Mouse (Mus musculus) midbrain, embryonic 15.5 days (tissue): Measurements from ENCODE around the gene Pde3a. TPM values are rescaled to one million over a fixed set of nuclear protein-coding genes. Genes with fewer than 3 reads are reported as not detected.
"Not testable (repeated sequence)": the region's sequence is repeated elsewhere in the genome, so short reads cannot be mapped to it uniquely, and the experiment has no call there.

Experiments used
- ATAC-seq: fragments of 200-750 bp; cut with Nextera tagmentation; replicated peaks from 2 replicates; pipeline ENCODE4 v1.8.0; 2017; ENCODE audit warnings: moderate TSS enrichment
- H3K27ac ChIP-seq: fragments of 300-500 bp; sonication (generic); 2 replicates; pipeline ENCODE4 v1.5.1; 2015; ENCODE audit warnings: mild to moderate bottlenecking, inconsistent platforms
- H3K27me3 ChIP-seq: fragments of 300-500 bp; sonication (generic); replicated peaks from 2 replicates; pipeline ENCODE4 v1.6.1; 2015; ENCODE audit warnings: inconsistent platforms
- H3K36me3 ChIP-seq: fragments of 300-500 bp; sonication (generic); replicated peaks from 2 replicates; pipeline ENCODE4 v1.6.1; 2015; ENCODE audit warnings: inconsistent platforms
- H3K4me1 ChIP-seq: fragments of 300-500 bp; sonication (generic); 2 replicates; pipeline ENCODE4 v1.6.1; 2015; ENCODE audit warnings: inconsistent platforms
- H3K4me2 ChIP-seq: fragments of 300-500 bp; sonication (generic); 2 replicates; pipeline ENCODE4 v1.6.1; 2015; ENCODE audit warnings: inconsistent platforms, mild to moderate bottlenecking, moderate library complexity
- H3K4me3 ChIP-seq: fragments of 300-500 bp; sonication (generic); 2 replicates; pipeline ENCODE4 v1.5.1; 2015; ENCODE audit warnings: mild to moderate bottlenecking, inconsistent platforms
- H3K9ac ChIP-seq: fragments of 300-500 bp; sonication (generic); 2 replicates; pipeline ENCODE4 v1.6.1; 2015; ENCODE audit warnings: mild to moderate bottlenecking, inconsistent platforms
- H3K9me3 ChIP-seq: fragments of 300-500 bp; sonication (generic); 2 replicates; pipeline ENCODE4 v1.6.1; 2016; ENCODE audit warnings: inconsistent platforms
- WGBS: fragments of 180-500 bp; shearing (Covaris S2); methylation state at CpG from one replicate; pipeline ENCODE4 v1.1.7; 2015; ENCODE audit warnings: mixed read lengths; 5-methylcytosine and 5-hydroxymethylcytosine counted together
- polyA plus RNA-seq: library from polyadenylated mRNA; unstranded; fragments of >200 nt; fragmentation: Nextera tagmentation; extraction: Ambion mirVana; gene quantifications from 2 replicates; pipeline ENCODE4 v1.2.1, GENCODE M21; 2015

The Pde3a gene
- polyA plus RNA-seq, 1 experiment from 2014 or later = 2.9 TPM

- WGBS = 57% methylated on average over 6 of the region's 6 CpGs
- Histone ChIP-seq H3K27ac (no peak overlapping the region), H3K9ac (no peak overlapping the region), H3K4me2 (no peak overlapping the region), H3K4me3 (no peak overlapping the region), H3K4me1 (no peaks in the 10 kb centered on the region), H3K36me3 (no peaks in the 10 kb centered on the region), H3K27me3 (no peaks in the 10 kb centered on the region), H3K9me3 (no peaks in the 10 kb centered on the region)
- ATAC-seq = no peak
These were observed 61.3 kb downstream of the Pde3a start for GRCm38 (mm10) chr6:141310351-141310750.

- 94% methylated on average over 6 of the region's 6 CpGs for WGBS
- no peak overlapping the region for H3K27ac ChIP-seq
- no peak overlapping the region for H3K9ac ChIP-seq
These were observed 62.5 kb downstream of the Pde3a start for GRCm38 (mm10) chr6:141311615-141312014.

GRCm38 (mm10) chr6:141313112-141313511, 64.0 kb downstream of the Pde3a start:
- Histone ChIP-seq H3K4me3 (no peak overlapping the region), H3K9ac (no peak overlapping the region), H3K9me3 (no peaks in the 10 kb centered on the region), H3K4me1 (no peaks in the 10 kb centered on the region), H3K27ac (no peak overlapping the region), H3K27me3 (no peaks in the 10 kb centered on the region), H3K36me3 (no peaks in the 10 kb centered on the region), H3K4me2 (no peak overlapping the region)
- ATAC-seq = no peak
- 91% methylated on average over 4 of the region's 4 CpGs for WGBS

More at GRCm38 (mm10) chr6:141311615-141312014, 62.5 kb downstream of the Pde3a start:
- no peaks in the 10 kb centered on the region for H3K4me1 ChIP-seq
- no peaks in the 10 kb centered on the region for H3K27me3 ChIP-seq
- no peak overlapping the region for H3K4me2 ChIP-seq
- H3K36me3 ChIP-seq = no peaks in the 10 kb centered on the region
- H3K9me3 ChIP-seq = no peaks in the 10 kb centered on the region
- no peak for ATAC-seq
- no peak overlapping the region for H3K4me3 ChIP-seq

GRCm38 (mm10) chr6:141318440-141318839, 69.4 kb downstream of the Pde3a start:
- Histone ChIP-seq H3K27me3 (no peaks in the 10 kb centered on the region), H3K4me3 (no peak overlapping the region), H3K36me3 (no peaks in the 10 kb centered on the region), H3K9me3 (no peaks in the 10 kb centered on the region), H3K4me1 (no peaks in the 10 kb centered on the region), H3K4me2 (no peak overlapping the region), H3K9ac (no peak overlapping the region), H3K27ac (no peak overlapping the region)
- ATAC-seq = no peak
- WGBS = 67% methylated on average over 3 of the region's 3 CpGs

- Histone ChIP-seq H3K4me1 (no peaks in the 10 kb centered on the region), H3K27me3 (no peaks in the 10 kb centered on the region), H3K27ac (no peak overlapping the region), H3K9ac (no peak overlapping the region), H3K4me2 (no peak overlapping the region), H3K9me3 (no peaks in the 10 kb centered on the region), H3K36me3 (no peaks in the 10 kb centered on the region), H3K4me3 (no peak overlapping the region)
- WGBS = 84% methylated on average over 3 of the region's 3 CpGs
- ATAC-seq = no peak
These were observed 72.2 kb downstream of the Pde3a start for GRCm38 (mm10) chr6:141321253-141321652.

- WGBS = 52% methylated on average over 4 of the region's 4 CpGs
- no peak for ATAC-seq
- H3K27ac ChIP-seq = no peak overlapping the region
- H3K36me3 ChIP-seq = no peaks in the 10 kb centered on the region
- no peak overlapping the region for H3K4me3 ChIP-seq
- no peaks in the 10 kb centered on the region for H3K9me3 ChIP-seq
- no peaks in the 10 kb centered on the region for H3K27me3 ChIP-seq
- H3K9ac ChIP-seq = no peak overlapping the region
- no peak overlapping the region for H3K4me2 ChIP-seq
- no peaks in the 10 kb centered on the region for H3K4me1 ChIP-seq
These were observed 73.9 kb downstream of the Pde3a start for GRCm38 (mm10) chr6:141322961-141323360.

- not testable (repeated sequence) for H3K4me3 ChIP-seq, H3K27me3 ChIP-seq, H3K9ac ChIP-seq, H3K9me3 ChIP-seq, H3K4me2 ChIP-seq, H3K36me3 ChIP-seq, H3K27ac ChIP-seq, ATAC-seq, H3K4me1 ChIP-seq
- WGBS = 96% methylated on average over 2 of the region's 2 CpGs
These were observed 78.1 kb downstream of the Pde3a start for GRCm38 (mm10) chr6:141327134-141327533.

GRCm38 (mm10) chr6:141328071-141328470, 79.0 kb downstream of the Pde3a start:
- H3K27me3 ChIP-seq = no peaks in the 10 kb centered on the region
- no peak overlapping the region for H3K4me2 ChIP-seq
- H3K4me3 ChIP-seq = no peak overlapping the region
- H3K9me3 ChIP-seq = no peaks in the 10 kb centered on the region
- H3K9ac ChIP-seq = no peak overlapping the region
- ATAC-seq = no peak
- H3K4me1 ChIP-seq = no peaks in the 10 kb centered on the region
- no peaks in the 10 kb centered on the region for H3K36me3 ChIP-seq
- no peak overlapping the region for H3K27ac ChIP-seq
- 92% methylated on average over 3 of the region's 3 CpGs for WGBS

- no peak for ATAC-seq
- H3K4me3 ChIP-seq = no peak overlapping the region
- H3K27me3 ChIP-seq = no peaks in the 10 kb centered on the region
- WGBS = 48% methylated on average over 2 of the region's 2 CpGs
- H3K9me3 ChIP-seq = no peaks in the 10 kb centered on the region
- H3K4me2 ChIP-seq = no peak overlapping the region
- H3K4me1 ChIP-seq = no peaks in the 10 kb centered on the region
- no peaks in the 10 kb centered on the region for H3K36me3 ChIP-seq
- H3K27ac ChIP-seq = no peak overlapping the region
- no peak overlapping the region for H3K9ac ChIP-seq
These were observed 82.4 kb downstream of the Pde3a start for GRCm38 (mm10) chr6:141331464-141331863.

GRCm38 (mm10) chr6:141332613-141333165, 83.6 kb downstream of the Pde3a start:
- 86% methylated on average over 4 of the region's 4 CpGs for WGBS
- no peaks in the 10 kb centered on the region for H3K36me3 ChIP-seq
- no peak overlapping the region for H3K27ac ChIP-seq
- no peaks in the 10 kb centered on the region for H3K4me1 ChIP-seq
- H3K4me3 ChIP-seq = no peak overlapping the region
- no peaks in the 10 kb centered on the region for H3K27me3 ChIP-seq
- no peak for ATAC-seq
- H3K4me2 ChIP-seq = no peak overlapping the region
- no peaks in the 10 kb centered on the region for H3K9me3 ChIP-seq
- no peak overlapping the region for H3K9ac ChIP-seq

- Histone ChIP-seq H3K4me2 (no peak overlapping the region), H3K27ac (no peak overlapping the region), H3K9ac (no peak overlapping the region), H3K36me3 (no peaks in the 10 kb centered on the region), H3K4me3 (no peak overlapping the region), H3K9me3 (no peaks in the 10 kb centered on the region), H3K4me1 (no peaks in the 10 kb centered on the region), H3K27me3 (no peaks in the 10 kb centered on the region)
- no peak for ATAC-seq
- WGBS = 55% methylated on average over 3 of the region's 3 CpGs
These were observed 84.2 kb downstream of the Pde3a start for GRCm38 (mm10) chr6:141333245-141333644.

GRCm38 (mm10) chr6:141335878-141336277, 86.8 kb downstream of the Pde3a start:
- Histone ChIP-seq H3K27me3 (no peaks in the 10 kb centered on the region), H3K4me2 (no peak overlapping the region), H3K9me3 (no peaks in the 10 kb centered on the region), H3K27ac (no peak overlapping the region), H3K9ac (no peak overlapping the region), H3K4me1 (no peaks in the 10 kb centered on the region), H3K36me3 (no peaks in the 10 kb centered on the region), H3K4me3 (no peak overlapping the region)
- 84% methylated on average over 1 of the region's 1 CpGs for WGBS
- no peak for ATAC-seq

- H3K27ac ChIP-seq = no peak overlapping the region
- no peaks in the 10 kb centered on the region for H3K27me3 ChIP-seq
- no peak overlapping the region for H3K9ac ChIP-seq
- no peaks in the 10 kb centered on the region for H3K36me3 ChIP-seq
- no peak overlapping the region for H3K4me2 ChIP-seq
- no peak for ATAC-seq
- 71% methylated on average over 4 of the region's 4 CpGs for whole genome bisulfite sequencing
- no peaks in the 10 kb centered on the region for H3K9me3 ChIP-seq
- H3K4me1 ChIP-seq = no peaks in the 10 kb centered on the region
- H3K4me3 ChIP-seq = no peak overlapping the region
These were observed 87.4 kb downstream of the Pde3a start for GRCm38 (mm10) chr6:141336438-141336837.
